Mouse (Mus musculus): ENCODE measurements around the gene Exoc3l4. TPM values are rescaled to one million over a fixed set of nuclear protein-coding genes. Genes with fewer than 3 reads are reported as not detected.

The Exoc3l4 gene
- total RNA-seq, 4 experiments from 2014 or later: 5.0 to 7.7 (median 6.5) TPM

GRCm38 (mm10) chr12:111409583-111409982, 7.2 kb upstream of the Exoc3l4 start:
- no peak for DNase-seq (ENCODE audit: low spot score in 2 of 2)

- DNase-seq (ENCODE audit: low spot score in 2 of 2): no peak
Observed at GRCm38 (mm10) chr12:111411631-111412355, 5.0 kb upstream of the Exoc3l4 start.

GRCm38 (mm10) chr12:111412581-111413284, 4.1 kb upstream of the Exoc3l4 start:
- no peak for DNase-seq (ENCODE audit: low spot score in 2 of 2)

GRCm38 (mm10) chr12:111413300-111413699, 3.5 kb upstream of the Exoc3l4 start:
- DNase-seq (ENCODE audit: low spot score in 2 of 2): peak; percentile 77 to 90

- no peak for DNase-seq (ENCODE audit: low spot score in 2 of 2)
Observed at GRCm38 (mm10) chr12:111419918-111420317, 3.1 kb downstream of the Exoc3l4 start.

- no peak for DNase-seq (ENCODE audit: low spot score in 2 of 2)
Observed at GRCm38 (mm10) chr12:111420946-111421709, 4.3 kb downstream of the Exoc3l4 start.

GRCm38 (mm10) chr12:111422852-111423251, 6.0 kb downstream of the Exoc3l4 start:
- no peak for DNase-seq (ENCODE audit: low spot score in 2 of 2)

- no peak for DNase-seq (ENCODE audit: low spot score in 2 of 2)
Observed at GRCm38 (mm10) chr12:111423570-111424129, 6.8 kb downstream of the Exoc3l4 start.

GRCm38 (mm10) chr12:111424547-111424946, 7.7 kb downstream of the Exoc3l4 start:
- DNase-seq (ENCODE audit: low spot score in 2 of 2): no peak

GRCm38 (mm10) chr12:111425258-111425657, 8.4 kb downstream of the Exoc3l4 start:
- DNase-seq (ENCODE audit: low spot score in 2 of 2): peak; percentile 51 to 84

- peak; percentile 79 to 93 for DNase-seq (ENCODE audit: low spot score in 2 of 2)
Observed at GRCm38 (mm10) chr12:111425789-111426460, 9.1 kb downstream of the Exoc3l4 start.

GRCm38 (mm10) chr12:111427438-111428113, 10.8 kb downstream of the Exoc3l4 start:
- DNase-seq (ENCODE audit: low spot score in 2 of 2): no peak

- no peak for DNase-seq (ENCODE audit: low spot score in 2 of 2)
Observed at GRCm38 (mm10) chr12:111428364-111428763, 11.5 kb downstream of the Exoc3l4 start.

GRCm38 (mm10) chr12:111428961-111429911, 12.4 kb downstream of the Exoc3l4 start:
- no peak for DNase-seq (ENCODE audit: low spot score in 2 of 2)

- DNase-seq (ENCODE audit: low spot score in 2 of 2): no peak
Observed at GRCm38 (mm10) chr12:111430049-111430867, 13.4 kb downstream of the Exoc3l4 start.

GRCm38 (mm10) chr12:111430868-111431817, 14.3 kb downstream of the Exoc3l4 start:
- no peak for DNase-seq (ENCODE audit: low spot score in 2 of 2)

GRCm38 (mm10) chr12:111432097-111432496, 15.3 kb downstream of the Exoc3l4 start:
- no peak for DNase-seq (ENCODE audit: low spot score in 2 of 2)

Data from layer of hippocampus, adult 8-10 months (tissue).